Mouse (Mus musculus) C2C12 (cell line): Measurements from ENCODE around the gene Cpne4. TPM values are rescaled to one million over a fixed set of nuclear protein-coding genes. Genes with fewer than 3 reads are reported as not detected.

Experiments
- H3K27me3 ChIP-seq: one replicate; pipeline ENCODE4 v1.6.1; 2011; ENCODE audit not compliant: control insufficient read depth, insufficient read depth, insufficient read length
- H3K36me3 ChIP-seq: one replicate; pipeline ENCODE4 v1.6.1; 2011; ENCODE audit not compliant: control insufficient read depth, insufficient read depth
- H3K4me3 ChIP-seq: one replicate; pipeline ENCODE4 v1.5.1; 2011; ENCODE audit warnings: mild to moderate bottlenecking, control low read depth; ENCODE audit not compliant: poor library complexity, insufficient read depth, severe bottlenecking
- H3K79me2 ChIP-seq: one replicate; pipeline ENCODE4 v1.6.1; 2011; ENCODE audit not compliant: control insufficient read depth, insufficient read depth
- H3K79me3 ChIP-seq: one replicate; pipeline ENCODE4 v1.6.1; 2011; ENCODE audit warnings: low read depth, control low read depth
- H3ac ChIP-seq: one replicate; pipeline ENCODE3; 2011; ENCODE audit warnings: low read depth; ENCODE audit not compliant: control insufficient read depth, insufficient read length
- CEBPB ChIP-seq: IDR thresholded peaks from one replicate; pipeline ENCODE4 v1.6.1; 2011; ENCODE audit warnings: low read depth, mild to moderate bottlenecking, control low read depth, moderate library complexity
- CTCF ChIP-seq: IDR thresholded peaks from one replicate; pipeline ENCODE4 v1.5.1; 2011; ENCODE audit not compliant: control insufficient read depth, insufficient read depth, insufficient read length
- FOSL1 ChIP-seq: IDR thresholded peaks from one replicate; pipeline ENCODE4 v1.8.0; 2011; ENCODE audit warnings: mild to moderate bottlenecking, low read length; ENCODE audit not compliant: poor library complexity, insufficient read depth, severe bottlenecking
- MAX ChIP-seq: IDR thresholded peaks from one replicate; pipeline ENCODE4 v1.6.1; 2011; ENCODE audit warnings: mild to moderate bottlenecking, control low read depth
- MYOD1 ChIP-seq: IDR thresholded peaks from one replicate; pipeline ENCODE4 v1.6.1; 2011; ENCODE audit warnings: low read depth; ENCODE audit not compliant: control insufficient read depth, insufficient read length
- MYOG ChIP-seq: IDR thresholded peaks from one replicate; pipeline ENCODE4 v1.6.1; 2011; ENCODE audit not compliant: control insufficient read depth, insufficient read length; ENCODE audit errors: extremely low read depth
- USF1 ChIP-seq: IDR thresholded peaks from one replicate; pipeline ENCODE4 v1.6.1; 2011; ENCODE audit warnings: low read depth, mild to moderate bottlenecking, control low read depth, moderate library complexity
- polyA plus RNA-seq: library from polyadenylated mRNA; unstranded; fragments of >200 nt; fragmentation: generic; extraction: Trizol; gene quantifications from one replicate; pipeline ENCODE4 v1.2.1, GENCODE M21; 2012; ENCODE audit warnings: missing spikeins

The Cpne4 gene
- polyA plus RNA-seq, 1 experiment, result not detected

DNA sequence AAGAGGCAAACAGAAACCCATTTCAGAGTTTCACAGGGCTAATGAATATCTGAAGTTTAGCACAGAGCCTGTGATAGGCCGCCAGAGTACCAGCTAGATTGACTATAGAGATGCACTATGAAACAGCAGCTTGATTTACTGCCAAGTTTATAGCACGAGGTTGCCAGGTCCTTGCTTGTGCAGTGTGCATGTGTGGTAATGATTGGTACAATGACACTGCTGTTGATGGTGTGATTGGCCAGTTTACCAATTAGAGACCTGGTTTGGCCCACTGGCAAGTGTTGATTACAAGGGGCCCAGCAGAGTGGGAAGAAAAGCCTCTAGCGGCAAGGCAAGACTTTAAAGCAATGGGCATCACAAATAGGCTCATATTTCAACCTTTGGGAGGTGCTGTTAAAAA lies 306.6 kb downstream of the Cpne4 start:
- H3K79me3 ChIP-seq, result no peaks in the 10 kb centered on the region
- no peak overlapping the region for H3ac ChIP-seq
- TF ChIP-seq CTCF (no peak), FOSL1 (no peak), MAX (no peak), MYOD1 (no peak), MYOG (no peak), CEBPB (no peak), USF1 (no peak)
- no peaks in the 10 kb centered on the region for H3K36me3 ChIP-seq
- H3K4me3 ChIP-seq, result no peak overlapping the region
- H3K27me3 ChIP-seq, result no peaks in the 10 kb centered on the region
- no peaks in the 10 kb centered on the region for H3K79me2 ChIP-seq

DNA sequence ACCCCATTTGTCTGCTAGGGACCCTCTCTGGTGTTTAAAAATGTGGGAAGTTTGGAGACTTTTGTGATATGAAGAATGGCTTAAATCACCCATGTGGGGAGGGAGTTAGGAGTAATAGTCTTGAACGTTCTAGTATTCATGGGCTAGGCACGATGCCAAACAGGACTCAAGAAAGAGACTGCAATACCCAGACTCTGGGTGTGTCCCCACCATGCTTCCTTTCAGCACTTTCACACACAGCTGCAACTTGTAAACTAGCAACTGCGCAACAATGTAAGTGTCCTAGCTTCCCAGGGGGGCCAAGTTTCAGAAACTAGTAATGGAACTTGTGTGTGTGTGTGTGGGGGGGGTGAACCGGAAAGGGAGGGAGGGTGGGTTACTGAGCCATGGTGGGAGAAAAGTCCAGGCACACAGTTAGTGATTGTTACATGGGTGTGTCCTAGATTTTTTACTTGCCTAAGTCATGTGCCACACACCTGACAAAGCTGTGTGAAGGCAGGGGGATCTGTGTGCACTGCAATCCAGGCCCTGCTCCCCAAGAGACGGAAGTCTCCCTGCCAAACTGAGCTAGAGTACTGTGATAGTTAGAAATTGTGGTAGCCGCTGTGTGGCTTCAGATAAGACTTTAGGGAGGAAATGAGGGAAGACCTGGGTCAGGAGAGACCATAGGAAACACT lies 307.3 kb downstream of the Cpne4 start:
- Histone ChIP-seq H3K36me3 (no peaks in the 10 kb centered on the region), H3ac (no peak overlapping the region), H3K4me3 (no peak overlapping the region), H3K79me2 (no peaks in the 10 kb centered on the region), H3K79me3 (no peaks in the 10 kb centered on the region), H3K27me3 (no peaks in the 10 kb centered on the region)
- TF ChIP-seq MYOG (no peak), MYOD1 (no peak), CEBPB (no peak), MAX (no peak), USF1 (no peak), CTCF (no peak), FOSL1 (no peak)

DNA sequence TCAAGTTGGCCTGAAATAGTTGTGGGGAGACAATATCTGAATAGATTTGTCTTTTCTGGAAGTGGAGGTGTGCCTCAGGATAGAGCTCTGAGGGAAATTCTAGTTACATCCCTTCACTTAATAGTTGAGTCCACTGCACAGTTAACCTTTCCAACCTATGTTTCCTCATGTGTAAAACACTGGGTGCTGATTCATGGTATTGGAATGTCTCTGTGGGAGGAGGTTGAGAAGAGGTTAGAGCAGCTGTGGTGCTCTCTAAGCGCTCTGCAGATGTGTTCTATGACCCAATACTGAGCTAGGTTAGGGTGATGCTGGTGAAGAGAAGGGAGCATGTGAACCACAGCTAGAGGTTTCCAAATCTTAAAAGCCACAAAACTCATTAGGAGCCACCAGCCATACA lies 318.7 kb downstream of the Cpne4 start:
- Histone ChIP-seq H3K79me2 (no peaks in the 10 kb centered on the region), H3K36me3 (no peaks in the 10 kb centered on the region), H3K79me3 (no peaks in the 10 kb centered on the region), H3K27me3 (no peaks in the 10 kb centered on the region), H3ac (no peak overlapping the region), H3K4me3 (no peak overlapping the region)
- TF ChIP-seq CTCF (no peak), CEBPB (no peak), USF1 (no peak), FOSL1 (no peak), MAX (no peak), MYOD1 (no peak), MYOG (no peak)

DNA sequence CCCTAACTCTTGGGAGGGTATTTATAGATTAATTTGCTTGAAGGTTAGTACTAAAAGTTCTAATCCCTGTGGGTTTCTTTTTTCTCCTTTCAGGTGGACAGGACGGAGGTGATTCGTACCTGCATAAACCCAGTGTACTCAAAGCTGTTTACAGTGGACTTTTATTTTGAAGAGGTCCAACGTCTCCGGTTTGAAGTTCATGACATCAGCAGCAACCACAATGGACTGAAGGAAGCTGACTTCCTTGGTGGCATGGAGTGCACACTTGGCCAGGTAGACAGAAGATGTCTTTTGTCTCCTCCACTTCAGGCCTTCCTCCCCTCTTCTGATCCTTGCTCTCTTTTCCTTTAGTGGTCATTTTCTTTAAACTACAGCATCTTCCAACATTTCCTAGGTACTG lies 325.5 kb downstream of the Cpne4 start:
- Histone ChIP-seq H3K36me3 (no peaks in the 10 kb centered on the region), H3K27me3 (no peaks in the 10 kb centered on the region), H3K79me3 (no peaks in the 10 kb centered on the region), H3K4me3 (no peak overlapping the region), H3ac (no peak overlapping the region), H3K79me2 (no peaks in the 10 kb centered on the region)
- TF ChIP-seq CEBPB (no peak), USF1 (no peak), CTCF (no peak)

DNA sequence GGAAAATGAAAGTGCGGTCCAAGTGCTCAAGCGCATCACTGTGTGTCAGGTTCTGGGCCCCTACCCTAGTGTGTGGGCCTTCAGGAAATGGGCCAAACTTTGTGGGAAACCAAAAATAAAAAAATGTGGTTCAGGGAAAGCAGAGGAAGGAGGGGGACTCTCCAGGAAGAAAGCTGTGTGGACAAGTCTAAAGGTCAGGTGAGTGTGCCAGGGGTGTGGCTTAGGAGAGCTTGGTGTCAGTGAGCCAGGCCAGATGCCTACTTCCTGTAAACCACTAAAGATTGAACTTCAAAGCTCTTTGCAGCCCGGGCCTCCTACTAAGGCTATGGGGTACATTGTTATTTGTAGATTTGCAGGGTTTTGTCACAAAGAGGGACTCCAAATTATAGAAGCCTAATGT lies 327.1 kb downstream of the Cpne4 start:
- Histone ChIP-seq H3K79me3 (no peaks in the 10 kb centered on the region), H3K27me3 (no peaks in the 10 kb centered on the region), H3ac (no peak overlapping the region), H3K79me2 (no peaks in the 10 kb centered on the region), H3K36me3 (no peaks in the 10 kb centered on the region), H3K4me3 (no peak overlapping the region)
- TF ChIP-seq CEBPB (no peak), MYOG (no peak), USF1 (no peak), MYOD1 (no peak), CTCF (no peak), MAX (no peak), FOSL1 (no peak)

- no peak overlapping the region for H3K4me3 ChIP-seq
- no peak overlapping the region for H3ac ChIP-seq
- no peaks in the 10 kb centered on the region for H3K36me3 ChIP-seq
- no peaks in the 10 kb centered on the region for H3K27me3 ChIP-seq
- no peaks in the 10 kb centered on the region for H3K79me2 ChIP-seq
- no peaks in the 10 kb centered on the region for H3K79me3 ChIP-seq
- TF ChIP-seq USF1 (no peak), FOSL1 (no peak), CTCF (no peak), CEBPB (no peak), MAX (no peak), MYOG (no peak), MYOD1 (no peak)
Observed at GRCm38 (mm10) chr9:104877014-104877413, 329.9 kb downstream of the Cpne4 start.
